Mouse (Mus musculus) layer of hippocampus, postnatal 14 days (tissue): ENCODE measurements around the gene Frs3. TPM values are rescaled to one million over a fixed set of nuclear protein-coding genes. Genes with fewer than 3 reads are reported as not detected.
A peak's percentile ranks its signal among the peaks of the same experiment; 100 is the strongest.

Source experiments
- DNase-seq, 2 experiments: peaks; one replicate each; pipeline ENCODE4 v3.0.0; 2021 to 2022; ENCODE audit warnings: low spot score in 2 of 2, mixed read lengths in 1 of 2
- total RNA-seq, 2 experiments: library from RNA; stranded (reverse); gene quantifications; 2 replicates each; pipeline ENCODE4 v1.2.3; 2021

Gene Frs3
- total RNA-seq, 2 experiments from 2014 or later: 22.2 to 27.6 TPM

GRCm38 (mm10) chr17:47689894-47690293, 1.1 kb downstream of the Frs3 start:
- DNase-seq: no peak

- no peak for DNase-seq
Measured at GRCm38 (mm10) chr17:47691650-47692049, 2.8 kb downstream of the Frs3 start.

- no peak for DNase-seq
Measured at GRCm38 (mm10) chr17:47693671-47694441, 5.0 kb downstream of the Frs3 start.

GRCm38 (mm10) chr17:47694442-47694502, 5.4 kb downstream of the Frs3 start, which contains the start of gene Gm21981:
TSS of gene Gm21981 (minus strand) at chr17:47694455.
- DNase-seq: no peak

GRCm38 (mm10) chr17:47694503-47695336, 5.9 kb downstream of the Frs3 start, which contains the start of gene Prickle4:
TSS of gene Prickle4 (minus strand) at chr17:47694736.
- peak; percentile 97 for DNase-seq

- DNase-seq: no peak
Measured at GRCm38 (mm10) chr17:47695337-47695710, 6.5 kb downstream of the Frs3 start.

- no peak for DNase-seq
Measured at GRCm38 (mm10) chr17:47698156-47698555, 9.3 kb downstream of the Frs3 start.

GRCm38 (mm10) chr17:47699055-47699454, 10.2 kb downstream of the Frs3 start:
- DNase-seq: no peak

GRCm38 (mm10) chr17:47701793-47702192, 13.0 kb downstream of the Frs3 start:
- DNase-seq: no peak

- DNase-seq: no peak
Measured at GRCm38 (mm10) chr17:47702548-47703345, 13.9 kb downstream of the Frs3 start.

- no peak for DNase-seq
Measured at GRCm38 (mm10) chr17:47703556-47703955, 14.7 kb downstream of the Frs3 start.

GRCm38 (mm10) chr17:47704692-47705091, 15.9 kb downstream of the Frs3 start:
- no peak for DNase-seq

GRCm38 (mm10) chr17:47706196-47706595, 17.4 kb downstream of the Frs3 start:
- DNase-seq: no peak

- DNase-seq: no peak
Measured at GRCm38 (mm10) chr17:47707961-47708360, 19.1 kb downstream of the Frs3 start.

- no peak for DNase-seq
Measured at GRCm38 (mm10) chr17:47708972-47709371, 20.1 kb downstream of the Frs3 start.

- DNase-seq: no peak
Measured at GRCm38 (mm10) chr17:47710036-47710435, 21.2 kb downstream of the Frs3 start.

- no peak for DNase-seq
Measured at GRCm38 (mm10) chr17:47711883-47712282, 23.1 kb downstream of the Frs3 start.

GRCm38 (mm10) chr17:47712889-47713571, 24.2 kb downstream of the Frs3 start:
- no peak for DNase-seq

- no peak for DNase-seq
Measured at GRCm38 (mm10) chr17:47715037-47715436, 26.2 kb downstream of the Frs3 start.

- DNase-seq: no peak
Measured at GRCm38 (mm10) chr17:47721183-47721582, 32.4 kb downstream of the Frs3 start.

GRCm38 (mm10) chr17:47726566-47726965, 37.7 kb downstream of the Frs3 start, which contains the start of gene Pgc:
TSS of gene Pgc (plus strand) at chr17:47726842.
- DNase-seq: no peak
